Mouse (Mus musculus) MEL (cell line): ENCODE measurements around the gene Tmem81. TPM values are rescaled to one million over a fixed set of nuclear protein-coding genes. Genes with fewer than 3 reads are reported as not detected.

Source experiments
- DNase-seq: peaks from one replicate; pipeline ENCODE4 v3.0.0; 2011; ENCODE audit warnings: low read depth, low spot score
- H3K27ac ChIP-seq: 2 replicates; pipeline ENCODE4 v1.5.1; 2012; ENCODE audit warnings: low read depth, mild to moderate bottlenecking, control low read depth, low read length, moderate library complexity; ENCODE audit not compliant: control insufficient read depth
- H3K27me3 ChIP-seq, 2 experiments: fragments of 150-350 bp in 1 of 2; sonication (generic) in 1 of 2; 2 replicates each; pipeline ENCODE4 v1.6.1; 2012; ENCODE audit warnings: low read length in 2 of 2, mild to moderate bottlenecking in 2 of 2, improper control_type of control experiment in 1 of 2, moderate library complexity in 1 of 2; ENCODE audit not compliant: insufficient read depth in 2 of 2, control insufficient read depth in 1 of 2
- H3K36me3 ChIP-seq, 2 experiments: 2 replicates each; pipeline ENCODE4 v1.6.1; 2012 to 2014; ENCODE audit warnings: low read length in 2 of 2, improper control_type of control experiment in 1 of 2, inconsistent platforms in 1 of 2, mild to moderate bottlenecking in 1 of 2; ENCODE audit not compliant: insufficient read depth in 2 of 2, control insufficient read depth in 1 of 2
- H3K4me1 ChIP-seq, 2 experiments: fragments of 150-350 bp in 1 of 2; sonication (generic) in 1 of 2; 2 replicates each; pipeline ENCODE4 v1.6.1; 2012; ENCODE audit warnings: low read length in 2 of 2, improper control_type of control experiment in 1 of 2, mild to moderate bottlenecking in 1 of 2; ENCODE audit not compliant: insufficient read depth in 2 of 2, control insufficient read depth in 1 of 2
- H3K4me3 ChIP-seq, 2 experiments: fragments of 150-350 bp in 1 of 2; sonication (generic) in 1 of 2; 2 replicates each; pipeline ENCODE4 v1.5.1; 2012; ENCODE audit warnings: low read depth in 2 of 2, low read length in 2 of 2, mild to moderate bottlenecking in 2 of 2, moderate library complexity in 2 of 2, control low read depth in 1 of 2, improper control_type of control experiment in 1 of 2; ENCODE audit not compliant: control insufficient read depth in 1 of 2, insufficient read depth in 1 of 2
- H3K79me2 ChIP-seq: 2 replicates; pipeline ENCODE4 v1.6.1; 2012; ENCODE audit warnings: mild to moderate bottlenecking, low read length, moderate library complexity; ENCODE audit not compliant: control insufficient read depth, poor library complexity, insufficient read depth
- H3K9ac ChIP-seq: 2 replicates; pipeline ENCODE4 v1.6.1; 2012; ENCODE audit warnings: low read depth, mild to moderate bottlenecking, control low read depth, low read length, moderate library complexity; ENCODE audit not compliant: control insufficient read depth, poor library complexity, severe bottlenecking
- H3K9me3 ChIP-seq: fragments of 150-350 bp; sonication (generic); replicated peaks from 2 replicates; pipeline ENCODE4 v1.6.1; 2012; ENCODE audit warnings: mild to moderate bottlenecking, low read length, improper control_type of control experiment, moderate library complexity; ENCODE audit not compliant: insufficient read depth
- CTCF ChIP-seq, 3 experiments: IDR thresholded peaks in 2 of 3; conservative IDR thresholded peaks in 1 of 3; 2 replicates each; pipeline ENCODE4 v1.5.1; 2011 to 2012; ENCODE audit warnings: low read length in 3 of 3, low read depth in 2 of 3, mild to moderate bottlenecking in 2 of 3, improper control_type of control experiment in 1 of 3, inconsistent platforms in 1 of 3, mixed read lengths in 1 of 3, moderate library complexity in 1 of 3; ENCODE audit not compliant: control insufficient read depth in 1 of 3, insufficient read depth in 1 of 3, poor library complexity in 1 of 3, severe bottlenecking in 1 of 3
- E2F4 ChIP-seq: IDR thresholded peaks from 2 replicates; pipeline ENCODE4 v1.6.1; 2011; ENCODE audit warnings: low read depth, low read length, improper control_type of control experiment, borderline replicate concordance
- EP300 ChIP-seq, 2 experiments: IDR thresholded peaks; 2 replicates each; pipeline ENCODE4 v1.6.1; 2011; ENCODE audit warnings: improper control_type of control experiment in 2 of 2, low read length in 2 of 2, low read depth in 1 of 2, mild to moderate bottlenecking in 1 of 2
- GABPA ChIP-seq: IDR thresholded peaks from 2 replicates; pipeline ENCODE4 v1.6.1; 2012; ENCODE audit warnings: low read depth, mild to moderate bottlenecking, inconsistent platforms, low read length, improper control_type of control experiment, moderate library complexity
- HCFC1 ChIP-seq: IDR thresholded peaks from 2 replicates; pipeline ENCODE4 v1.6.1; 2012; ENCODE audit warnings: low read depth, mild to moderate bottlenecking, inconsistent platforms, low read length, improper control_type of control experiment, moderate library complexity
- MAFK ChIP-seq: IDR thresholded peaks from 2 replicates; pipeline ENCODE4 v1.6.1; 2011; ENCODE audit warnings: low read depth, mild to moderate bottlenecking, low read length, improper control_type of control experiment, borderline replicate concordance
- MAX ChIP-seq: IDR thresholded peaks from 2 replicates; pipeline ENCODE4 v1.6.1; 2011; ENCODE audit warnings: low read length, improper control_type of control experiment
- MXI1 ChIP-seq: IDR thresholded peaks from 2 replicates; pipeline ENCODE4 v1.6.1; 2011; ENCODE audit warnings: mild to moderate bottlenecking, low read depth, low read length, improper control_type of control experiment
- MYB ChIP-seq: IDR thresholded peaks from 2 replicates; pipeline ENCODE4 v1.6.1; 2011; ENCODE audit warnings: mild to moderate bottlenecking, low read depth, low read length, improper control_type of control experiment
- NELFE ChIP-seq: IDR thresholded peaks from 2 replicates; pipeline ENCODE4 v1.6.1; 2011; ENCODE audit warnings: low read depth, low read length, improper control_type of control experiment
- SIN3A ChIP-seq: IDR thresholded peaks from 2 replicates; pipeline ENCODE4 v1.6.1; 2012; ENCODE audit warnings: low read length, improper control_type of control experiment, inconsistent platforms
- UBTF ChIP-seq: IDR thresholded peaks from 2 replicates; pipeline ENCODE4 v1.6.1; 2012; ENCODE audit warnings: low read depth, mild to moderate bottlenecking, inconsistent platforms, low read length, improper control_type of control experiment, moderate library complexity, borderline replicate concordance; ENCODE audit not compliant: insufficient read depth
- USF1 ChIP-seq: IDR thresholded peaks from 2 replicates; pipeline ENCODE4 v1.6.1; 2014; ENCODE audit warnings: low read depth, mild to moderate bottlenecking, inconsistent platforms, low read length, improper control_type of control experiment, moderate library complexity
- polyA plus RNA-seq, 2 experiments: library from polyadenylated mRNA; stranded (reverse) in 1 of 2; unstranded in 1 of 2; fragments of >175 nt in 1 of 2; fragments of >200 nt in 1 of 2; gene quantifications; 2 replicates each; pipeline versions ENCODE4 v1.2.1 to v1.2.4; 2012; ENCODE audit warnings: low replicate concordance in 2 of 2, low read depth in 1 of 2; ENCODE audit not compliant: insufficient read length in 2 of 2, insufficient read depth in 1 of 2, missing spikeins in 1 of 2
- total RNA-seq: library from RNA; depleted of rRNA; stranded (reverse); fragments of 300-350 nt; gene quantifications from 2 replicates; pipeline ENCODE4 v1.2.3, GENCODE M21; 2012

The Tmem81 gene
- total and polyA plus RNA-seq, 3 experiments, result 2.9 to 5.4 TPM; not detected in 1

DNA sequence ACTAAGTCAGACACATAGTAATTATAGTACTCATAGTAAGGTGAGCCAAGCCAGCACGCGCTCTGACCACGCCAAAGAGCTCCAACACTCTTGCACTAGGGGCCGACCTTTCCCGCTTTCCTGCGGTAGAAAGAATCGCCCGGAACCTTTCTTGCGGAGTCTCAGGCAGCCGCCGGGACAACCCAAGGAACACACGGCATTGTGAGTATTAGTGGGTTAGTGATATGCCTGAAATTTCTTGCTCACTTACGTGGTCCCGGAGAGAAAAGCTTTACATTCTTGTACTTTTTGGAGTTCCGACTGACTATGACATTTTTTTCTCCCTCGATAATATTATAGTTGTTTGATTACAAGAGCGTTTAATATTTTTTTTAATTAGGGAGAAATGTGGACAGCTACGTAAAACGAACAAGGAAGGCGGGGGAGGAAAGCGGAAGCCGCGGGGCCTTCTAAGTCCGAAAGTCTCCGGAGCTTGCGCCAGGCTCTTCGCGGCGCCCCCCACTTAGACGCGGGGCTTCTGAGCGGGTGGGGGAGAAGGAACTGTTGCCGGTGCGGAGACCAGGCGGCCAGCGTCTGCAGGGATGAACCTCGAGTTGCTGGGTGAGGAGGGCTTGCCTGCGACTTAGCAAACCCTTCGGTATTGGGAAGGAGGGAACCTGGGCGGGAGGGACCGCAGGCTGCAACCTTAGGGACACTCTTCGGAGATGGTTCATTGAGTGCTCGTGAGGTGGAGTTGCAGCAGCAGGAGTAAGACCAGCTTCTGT is 28.9 kb upstream of the Tmem81 start, which contains the start of gene Rbbp5 (continued):
- TF ChIP-seq UBTF (0 out of 2 replicates have a peak, but pooled peaks have one; percentile 39), GABPA (no peak), NELFE (peak; percentile 83), SIN3A (peak; percentile 95)
- TF ChIP-seq, all 39 proteins: peak for 16

DNA sequence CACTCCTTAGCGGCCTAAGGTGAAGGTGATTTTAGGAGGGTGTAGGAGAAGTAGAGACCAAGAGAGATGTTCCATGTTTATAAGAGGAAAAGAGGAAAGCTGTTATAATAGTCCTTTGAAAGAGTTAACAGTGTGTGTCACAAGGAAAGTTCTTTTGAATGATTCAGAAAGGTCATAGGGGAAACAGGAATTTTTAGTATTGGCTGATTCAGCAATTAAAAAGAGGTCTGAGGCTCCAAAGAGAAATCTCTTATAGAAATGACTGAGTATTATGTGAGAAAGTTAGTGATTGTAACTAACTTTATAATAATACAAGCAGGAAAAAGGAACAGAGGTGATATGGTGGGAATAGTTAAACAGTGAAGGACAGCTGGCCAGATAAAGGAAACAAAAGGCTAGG is 26.6 kb upstream of the Tmem81 start:
- DNase-seq, result no peak
- Histone ChIP-seq H3K9me3 (no peaks in the 10 kb centered on the region), H3K79me2 (peaks cover 52% of the 10 kb centered on the region), H3K27me3 (no peaks in the 10 kb centered on the region), H3K9ac (no peak overlapping the region), H3K4me1 (peaks cover 13 to 18% of the 10 kb centered on the region in 2 experiments), H3K36me3 (peaks cover 10 to 42% of the 10 kb centered on the region in 2 experiments), H3K27ac (no peak overlapping the region), H3K4me3 (no peak overlapping the region)
- peak; percentile 55; the same call in 1 of the 2 replicates for TF ChIP-seq MAFK
- TF ChIP-seq SIN3A, result no peak
- TF ChIP-seq NELFE, result no peak

GRCm38 (mm10) chr1:132481619-132482018 is 24.4 kb upstream of the Tmem81 start:
- H3K27ac ChIP-seq, result peak overlapping the region; percentile 49
- H3K27me3 ChIP-seq, result no peaks in the 10 kb centered on the region
- peaks cover 21 to 28% of the 10 kb centered on the region in 2 experiments for H3K36me3 ChIP-seq
- H3K9ac ChIP-seq, result peak overlapping the region; percentile 23; the same call in 1 of the 2 replicates
- peaks cover 44% of the 10 kb centered on the region for H3K79me2 ChIP-seq
- TF ChIP-seq USF1 (peak; percentile 3; the same call in 1 of the 2 replicates), GABPA (no peak), MXI1 (no peak), MAX (no peak), E2F4 (no peak), HCFC1 (no peak), CTCF (IDR thresholded peaks at IDR 0.05 in 2 of 3, conservative IDR thresholded peaks at IDR 0.05 in 1 of 3; ENCODE audit: control insufficient read depth in 1 of 3, insufficient read depth in 1 of 3, low read depth in 2 of 3, low read length in 3 of 3, poor library complexity in 1 of 3, severe bottlenecking in 1 of 3) (no peak), MYB (no peak), EP300 (IDR thresholded peaks at IDR 0.05; ENCODE audit: low read depth in 1 of 2, low read length in 2 of 2) (peak in 1 of 2 experiments; percentile 17; a peak in 1 of 4 replicates)
- H3K4me1 ChIP-seq, result peaks cover 10 to 13% of the 10 kb centered on the region in 2 experiments; a peak in 3 of 4 replicates
- no peak overlapping the region for H3K4me3 ChIP-seq
- peak; percentile 44 for DNase-seq
- H3K9me3 ChIP-seq, result no peaks in the 10 kb centered on the region
